Mouse (Mus musculus): Measurements from ENCODE around the gene 9330182L06Rik. TPM values are rescaled to one million over a fixed set of nuclear protein-coding genes. Genes with fewer than 3 reads are reported as not detected.
A peak's percentile ranks its signal among the peaks of the same experiment; 100 is the strongest.

Gene 9330182L06Rik
- polyA plus RNA-seq, 1 experiment from 2014 or later: 4.7 TPM

DNA sequence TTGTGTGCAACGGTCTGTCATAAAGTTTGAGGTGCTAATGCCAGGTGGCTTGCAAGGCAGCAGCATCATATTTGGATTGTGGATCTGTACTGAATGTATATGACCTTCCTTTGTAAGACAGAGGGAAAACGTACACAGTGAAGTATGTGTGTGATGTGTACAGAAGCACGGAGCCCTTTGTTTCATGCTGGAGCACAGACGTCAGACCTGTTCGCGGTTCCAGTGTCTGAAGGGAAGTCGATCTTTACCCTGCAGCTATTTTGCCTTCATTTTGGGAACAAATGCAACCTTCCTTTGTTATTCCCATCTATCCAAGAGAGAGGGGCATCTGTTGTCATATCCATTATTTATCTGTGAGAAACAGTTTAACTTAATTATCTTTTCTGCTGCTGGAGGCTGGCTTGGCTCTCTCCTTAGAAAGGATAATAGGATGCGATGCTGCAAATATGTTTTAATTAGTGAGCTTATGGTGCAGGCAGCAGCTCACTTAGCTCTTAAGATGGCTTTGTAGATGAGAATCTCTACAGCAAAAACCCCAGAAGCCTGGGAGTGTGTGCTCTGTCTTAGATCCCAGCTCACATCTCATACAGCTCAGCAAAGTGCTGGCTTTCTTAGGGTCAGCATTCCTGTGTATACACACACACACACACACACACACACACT is 73.7 kb downstream of the 9330182L06Rik start:
- WGBS: 75% methylated on average over 8 of the region's 8 CpGs
- Histone ChIP-seq H3K4me3 (replicated peaks) (no peak overlapping the region), H3K27ac (no peak overlapping the region), H3K4me2 (no peak overlapping the region), H3K36me3 (no peaks in the 10 kb centered on the region), H3K27me3 (replicated peaks) (no peaks in the 10 kb centered on the region), H3K9me3 (no peaks in the 10 kb centered on the region), H3K9ac (no peak overlapping the region), H3K4me1 (no peaks in the 10 kb centered on the region)
- ATAC-seq (ENCODE audit: insufficient read depth, low FRiP score, low read depth): no peak

DNA sequence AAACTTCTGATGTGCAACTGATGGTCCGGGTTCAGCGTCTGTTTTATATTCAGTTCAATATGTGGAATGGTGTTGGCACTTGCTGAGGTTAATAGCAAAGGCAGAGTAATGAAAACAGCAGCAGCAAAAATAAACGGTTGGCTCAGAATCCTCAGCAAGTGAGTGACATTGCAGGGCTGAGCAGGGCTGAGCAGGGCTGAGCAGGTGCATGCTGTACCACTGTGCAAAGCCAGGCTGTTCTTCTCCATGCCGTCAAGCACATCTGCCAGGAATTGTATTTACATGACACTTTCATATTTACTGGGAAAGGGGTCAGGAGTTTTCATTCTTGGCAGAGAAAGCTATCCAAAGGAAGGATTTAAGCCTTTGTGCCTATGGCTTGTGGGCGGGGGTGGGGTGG is 78.7 kb downstream of the 9330182L06Rik start:
- peak; percentile 58; the same call in 1 of the 2 replicates for ATAC-seq (ENCODE audit: insufficient read depth, low FRiP score, low read depth)
- no peak overlapping the region for H3K27ac ChIP-seq
- no peaks in the 10 kb centered on the region for H3K9me3 ChIP-seq
- H3K4me3 ChIP-seq (replicated peaks): no peak overlapping the region
- no peak overlapping the region for H3K4me2 ChIP-seq
- H3K4me1 ChIP-seq: no peaks in the 10 kb centered on the region; the same call in 1 of the 2 replicates
- WGBS: 47% methylated on average over 5 of the region's 5 CpGs
- no peak overlapping the region for H3K9ac ChIP-seq
- no peaks in the 10 kb centered on the region for H3K36me3 ChIP-seq
- no peaks in the 10 kb centered on the region for H3K27me3 ChIP-seq (replicated peaks)

DNA sequence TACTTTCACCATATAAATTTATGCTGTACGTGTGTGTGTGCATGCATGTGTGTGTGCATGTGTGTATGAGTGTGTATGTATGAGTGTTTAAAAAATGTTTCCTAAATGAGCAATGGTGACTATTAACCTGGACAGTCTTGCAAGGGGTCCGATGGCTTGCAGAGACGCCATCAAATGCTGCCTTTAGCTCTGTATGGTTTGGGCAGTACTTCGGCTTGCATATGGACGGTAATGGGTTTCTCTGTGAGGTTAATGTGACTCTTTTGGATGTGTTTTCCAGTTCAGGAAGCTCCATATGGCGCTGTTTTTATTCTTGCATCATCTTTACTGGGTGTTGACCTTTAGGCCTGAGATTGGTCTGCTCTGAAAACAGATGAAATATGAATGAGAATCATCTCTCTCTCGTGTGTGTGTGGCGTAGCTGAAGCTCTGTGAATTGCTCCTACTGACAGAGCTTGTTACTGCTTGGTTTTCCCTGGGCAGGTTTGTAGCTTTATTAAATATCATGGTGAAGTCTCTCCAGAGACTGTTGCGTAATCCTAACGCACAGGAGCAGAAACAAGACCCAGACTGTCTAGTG is 79.2 kb downstream of the 9330182L06Rik start:
- Histone ChIP-seq H3K4me2 (no peak overlapping the region), H3K4me3 (replicated peaks) (no peak overlapping the region), H3K9me3 (no peaks in the 10 kb centered on the region), H3K9ac (no peak overlapping the region), H3K4me1 (no peaks in the 10 kb centered on the region; the same call in 1 of the 2 replicates), H3K27ac (no peak overlapping the region), H3K36me3 (no peaks in the 10 kb centered on the region), H3K27me3 (replicated peaks) (no peaks in the 10 kb centered on the region)
- ATAC-seq (ENCODE audit: insufficient read depth, low FRiP score, low read depth): no peak
- 69% methylated on average over 10 of the region's 10 CpGs for WGBS

DNA sequence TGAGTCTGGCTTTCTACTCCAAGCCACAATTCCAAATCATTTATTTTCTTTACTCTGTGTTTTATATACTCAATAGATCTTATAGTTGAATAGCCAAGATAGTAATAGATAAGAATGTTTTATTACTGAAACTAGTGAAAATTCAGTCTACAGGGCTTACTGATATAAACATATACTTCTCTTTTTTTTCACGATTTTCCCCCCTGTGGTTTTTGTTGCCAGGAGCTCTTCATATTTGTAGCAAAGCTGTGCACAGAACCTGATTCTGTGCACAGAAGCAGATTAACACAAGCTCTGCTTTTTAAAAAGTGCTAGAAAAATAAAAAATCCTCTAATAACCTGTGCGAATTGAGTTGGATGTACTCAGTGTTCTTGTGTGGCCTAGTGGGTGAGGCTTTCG is 79.7 kb downstream of the 9330182L06Rik start:
- Histone ChIP-seq H3K27ac (no peak overlapping the region), H3K27me3 (replicated peaks) (no peaks in the 10 kb centered on the region), H3K4me1 (no peaks in the 10 kb centered on the region; the same call in 1 of the 2 replicates), H3K4me3 (replicated peaks) (no peak overlapping the region), H3K4me2 (no peak overlapping the region), H3K9ac (no peak overlapping the region), H3K36me3 (no peaks in the 10 kb centered on the region), H3K9me3 (no peaks in the 10 kb centered on the region)
- no peak for ATAC-seq (ENCODE audit: insufficient read depth, low FRiP score, low read depth)
- 78% methylated on average over 3 of the region's 3 CpGs for WGBS

DNA sequence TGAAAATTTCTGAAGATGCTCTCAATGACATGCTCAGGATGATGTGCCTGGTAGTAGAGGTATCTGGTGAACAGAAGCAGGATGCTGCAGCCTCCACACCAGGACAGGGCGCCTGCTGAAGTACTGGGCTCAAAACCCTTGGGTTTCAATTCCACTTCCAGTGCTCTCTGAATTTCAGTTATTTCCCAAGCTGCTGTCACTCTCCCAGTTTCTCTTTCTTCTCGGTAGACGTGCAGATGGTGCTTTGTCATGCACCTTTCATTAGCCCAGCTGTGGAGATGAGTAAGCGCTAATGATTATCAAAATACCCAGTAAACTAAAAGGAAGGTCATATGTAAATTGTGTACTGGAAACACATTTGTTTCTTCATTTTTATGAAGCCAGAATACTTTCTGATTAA is 80.6 kb downstream of the 9330182L06Rik start:
- Histone ChIP-seq H3K9me3 (no peaks in the 10 kb centered on the region), H3K36me3 (no peaks in the 10 kb centered on the region), H3K27me3 (replicated peaks) (no peaks in the 10 kb centered on the region), H3K4me1 (no peaks in the 10 kb centered on the region; the same call in 1 of the 2 replicates), H3K4me2 (no peak overlapping the region), H3K27ac (no peak overlapping the region), H3K4me3 (replicated peaks) (no peak overlapping the region), H3K9ac (no peak overlapping the region)
- WGBS: 70% methylated on average over 4 of the region's 4 CpGs
- no peak for ATAC-seq (ENCODE audit: insufficient read depth, low FRiP score, low read depth)

DNA sequence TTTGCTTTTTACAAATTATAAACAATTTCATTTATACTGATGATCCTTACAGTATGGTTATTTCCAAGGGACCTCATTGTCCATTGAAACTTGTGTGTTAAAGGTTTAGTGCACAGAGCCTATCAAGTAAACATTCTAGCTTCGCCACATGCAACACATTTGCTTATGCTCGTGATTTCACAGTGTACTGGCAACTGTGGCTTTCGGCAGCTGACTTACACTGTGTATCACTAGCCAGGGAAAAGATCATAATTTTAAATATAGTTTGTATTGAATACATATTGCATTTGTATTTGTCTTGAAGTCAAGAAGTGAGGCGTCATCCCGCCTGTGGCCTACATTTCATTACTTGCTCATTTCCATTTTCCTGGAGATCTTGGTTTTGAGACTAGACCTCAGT is 86.2 kb downstream of the 9330182L06Rik start:
- Histone ChIP-seq H3K27ac (no peak overlapping the region), H3K36me3 (no peaks in the 10 kb centered on the region), H3K9me3 (no peaks in the 10 kb centered on the region), H3K4me2 (no peak overlapping the region), H3K4me3 (replicated peaks) (no peak overlapping the region), H3K9ac (no peak overlapping the region), H3K27me3 (replicated peaks) (no peaks in the 10 kb centered on the region), H3K4me1 (no peaks in the 10 kb centered on the region)
- 75% methylated on average over 5 of the region's 5 CpGs for WGBS
- ATAC-seq (ENCODE audit: insufficient read depth, low FRiP score, low read depth): no peak

DNA sequence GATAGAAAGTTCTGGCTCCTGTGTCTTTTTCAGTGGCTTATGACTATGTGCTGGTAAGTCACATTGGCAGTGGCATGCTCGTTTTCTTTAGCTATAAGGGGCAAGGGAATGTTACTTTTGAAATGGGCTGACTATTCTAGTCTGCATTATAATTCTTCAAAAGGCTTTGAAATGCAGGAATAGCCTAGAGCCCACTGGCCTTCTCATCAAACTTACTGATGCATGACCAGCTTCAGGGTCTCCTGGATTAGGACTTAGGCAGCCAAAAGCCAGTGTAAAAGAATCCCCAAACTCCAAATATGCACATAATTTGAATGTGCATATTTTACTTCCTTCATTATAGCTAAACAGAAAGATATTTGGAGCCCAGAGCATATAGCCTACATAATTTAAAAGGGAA is 86.7 kb downstream of the 9330182L06Rik start:
- ATAC-seq (ENCODE audit: insufficient read depth, low FRiP score, low read depth): no peak
- Histone ChIP-seq H3K27ac (no peak overlapping the region), H3K27me3 (replicated peaks) (no peaks in the 10 kb centered on the region), H3K4me2 (no peak overlapping the region), H3K4me3 (replicated peaks) (no peak overlapping the region), H3K4me1 (no peaks in the 10 kb centered on the region), H3K36me3 (no peaks in the 10 kb centered on the region), H3K9me3 (no peaks in the 10 kb centered on the region), H3K9ac (no peak overlapping the region)
- 66% methylated on average over 1 of the region's 1 CpGs for WGBS

DNA sequence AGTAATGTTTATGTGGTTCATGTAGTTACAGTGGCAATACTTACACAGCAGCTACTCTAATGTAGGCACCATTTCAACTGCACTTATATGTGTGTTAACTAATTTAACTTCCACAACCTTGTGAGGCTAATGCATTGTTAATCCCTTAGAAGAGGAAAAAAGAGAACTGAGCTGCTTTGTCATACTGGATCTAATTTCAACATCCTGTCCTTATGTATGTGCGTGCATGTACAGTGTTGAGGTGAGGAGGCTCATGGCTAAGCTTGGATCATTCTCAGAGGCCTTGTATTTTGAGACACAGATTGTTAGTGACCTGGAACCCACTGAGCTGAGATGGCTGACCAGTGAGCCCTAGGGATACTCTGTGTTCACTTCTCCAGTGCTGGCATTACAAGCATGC is 88.3 kb downstream of the 9330182L06Rik start:
- Histone ChIP-seq H3K36me3 (no peaks in the 10 kb centered on the region), H3K27me3 (replicated peaks) (no peaks in the 10 kb centered on the region), H3K9ac (no peak overlapping the region), H3K27ac (no peak overlapping the region), H3K9me3 (no peaks in the 10 kb centered on the region), H3K4me1 (no peaks in the 10 kb centered on the region), H3K4me2 (no peak overlapping the region), H3K4me3 (replicated peaks) (no peak overlapping the region)
- no peak for ATAC-seq (ENCODE audit: insufficient read depth, low FRiP score, low read depth)
- WGBS: 80% methylated on average over 1 of the region's 1 CpGs

DNA sequence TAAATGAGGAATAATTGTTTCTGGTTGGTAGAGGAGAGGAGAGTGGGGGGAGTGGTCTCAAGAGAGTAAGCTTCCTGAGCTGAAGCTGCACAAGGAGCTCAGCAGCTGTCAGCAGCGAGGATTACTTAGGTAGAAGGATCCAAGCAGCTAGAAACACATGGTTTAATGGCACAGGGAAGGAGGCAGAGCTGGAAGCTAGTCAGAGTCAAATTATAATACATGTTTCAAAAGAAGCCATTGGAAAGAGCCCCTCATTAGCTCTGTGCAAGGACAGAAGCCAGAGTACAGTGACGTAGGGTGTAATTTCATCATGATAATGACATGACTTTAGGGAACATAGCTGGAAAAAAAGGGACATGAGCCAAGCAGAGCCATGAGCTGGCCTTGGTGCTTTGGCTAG is 92.2 kb downstream of the 9330182L06Rik start:
- Histone ChIP-seq H3K4me2 (no peak overlapping the region), H3K9ac (no peak overlapping the region), H3K36me3 (no peaks in the 10 kb centered on the region), H3K4me3 (replicated peaks) (no peak overlapping the region), H3K27me3 (replicated peaks) (no peaks in the 10 kb centered on the region), H3K9me3 (no peaks in the 10 kb centered on the region), H3K27ac (no peak overlapping the region), H3K4me1 (no peaks in the 10 kb centered on the region)
- ATAC-seq (ENCODE audit: insufficient read depth, low FRiP score, low read depth): no peak
- WGBS: 34% methylated on average over 2 of the region's 2 CpGs

DNA sequence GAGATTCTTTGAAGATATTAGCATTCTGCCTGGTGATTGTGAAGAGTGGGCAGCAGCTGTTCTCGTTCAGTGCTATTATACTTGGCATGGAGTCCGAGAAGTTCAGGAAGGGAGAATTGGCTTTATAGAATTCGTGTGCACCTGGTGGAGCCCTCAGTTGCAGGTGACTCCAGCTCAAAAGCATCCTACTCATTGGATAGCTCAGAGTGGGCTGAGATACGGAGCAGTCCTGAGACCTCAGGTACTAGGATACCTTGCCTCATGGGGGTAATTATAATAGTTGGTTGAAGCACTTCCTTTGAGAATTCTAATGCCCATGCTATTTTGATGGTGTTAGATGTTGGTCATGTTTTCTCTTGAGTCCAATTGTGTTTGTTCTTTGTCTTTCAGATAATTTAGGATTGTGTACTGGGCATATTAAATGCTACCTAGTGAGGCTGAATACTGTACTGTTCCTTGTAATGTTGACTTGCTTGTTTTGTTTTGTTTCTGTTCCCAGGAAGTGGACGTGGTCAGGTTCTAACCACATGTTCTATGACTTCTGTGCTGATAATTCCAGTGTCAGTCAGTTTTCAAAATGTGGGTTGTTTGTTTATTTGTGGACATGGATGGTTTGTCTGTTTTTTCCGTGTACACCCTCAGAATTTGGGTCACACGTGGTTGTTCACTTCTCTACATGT is 96.2 kb downstream of the 9330182L06Rik start:
- no peak overlapping the region for H3K4me2 ChIP-seq
- no peak for ATAC-seq (ENCODE audit: insufficient read depth, low FRiP score, low read depth)
- H3K4me1 ChIP-seq: no peaks in the 10 kb centered on the region
- H3K27ac ChIP-seq: no peak overlapping the region
- no peak overlapping the region for H3K4me3 ChIP-seq (replicated peaks)
- H3K27me3 ChIP-seq (replicated peaks): no peaks in the 10 kb centered on the region
- H3K9ac ChIP-seq: no peak overlapping the region
- 74% methylated on average over 7 of the region's 7 CpGs for WGBS
- no peaks in the 10 kb centered on the region for H3K9me3 ChIP-seq
- no peaks in the 10 kb centered on the region for H3K36me3 ChIP-seq

DNA sequence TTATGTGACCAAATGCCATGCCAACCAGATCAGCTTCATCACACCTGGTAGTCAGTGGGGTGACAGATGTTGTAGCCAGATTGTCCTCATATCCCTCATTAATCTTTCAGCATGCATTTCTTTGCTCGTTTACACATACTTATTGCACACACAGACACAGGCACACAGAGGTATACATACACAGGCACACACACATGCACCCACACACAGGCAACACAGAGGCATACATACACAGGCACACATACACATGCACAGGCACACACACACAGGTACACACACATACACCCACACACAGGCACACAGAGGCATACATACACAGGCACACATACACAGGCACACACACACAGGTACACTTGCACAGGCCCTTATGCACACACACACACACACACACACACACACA is 99.0 kb downstream of the 9330182L06Rik start:
- Histone ChIP-seq H3K4me1 (no peaks in the 10 kb centered on the region), H3K4me2 (no peak overlapping the region), H3K9ac (no peak overlapping the region), H3K27ac (no peak overlapping the region), H3K36me3 (no peaks in the 10 kb centered on the region), H3K4me3 (replicated peaks) (no peak overlapping the region), H3K9me3 (no peaks in the 10 kb centered on the region), H3K27me3 (replicated peaks) (no peaks in the 10 kb centered on the region)
- no peak for ATAC-seq (ENCODE audit: insufficient read depth, low FRiP score, low read depth)
- 56% methylated on average over 1 of the region's 1 CpGs for WGBS

DNA sequence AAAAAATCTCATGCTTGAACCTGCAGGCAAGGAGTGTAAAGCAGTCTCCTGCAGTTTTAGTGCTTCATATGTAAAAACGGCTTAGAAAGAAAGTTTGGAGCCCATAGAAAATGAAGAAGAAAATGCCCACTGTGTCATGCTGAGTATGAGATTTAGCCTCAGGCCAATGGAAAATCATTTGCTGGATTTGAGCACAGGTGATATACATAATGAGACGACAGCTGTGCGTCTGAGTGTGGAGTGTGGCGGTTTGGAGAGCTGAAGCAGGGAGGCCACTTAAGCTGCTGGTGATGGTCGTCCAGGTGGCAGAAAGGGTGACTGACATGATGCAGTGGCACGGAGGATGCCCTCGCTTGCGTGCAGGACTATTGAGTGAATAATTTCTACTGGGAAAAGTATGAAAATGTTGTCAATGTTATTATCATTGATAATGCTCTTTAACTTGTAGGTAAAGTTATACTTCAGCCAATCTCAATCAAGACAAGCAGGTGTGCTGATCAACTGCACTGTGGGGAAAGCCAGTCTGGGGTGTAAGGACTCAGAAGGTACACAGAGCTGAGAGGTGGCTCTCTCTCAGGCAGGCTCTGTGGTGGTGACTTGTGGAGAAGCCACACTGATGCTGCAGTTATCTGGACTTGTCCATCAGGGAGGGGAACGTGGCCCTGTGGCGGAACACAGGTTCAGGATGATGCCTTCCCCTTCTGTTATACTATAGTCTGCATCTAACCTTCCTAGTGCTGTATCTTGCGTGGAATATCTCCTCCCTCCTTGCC is 102.2 kb downstream of the 9330182L06Rik start:
- Histone ChIP-seq H3K36me3 (no peaks in the 10 kb centered on the region), H3K4me1 (no peaks in the 10 kb centered on the region), H3K27ac (no peak overlapping the region), H3K4me3 (replicated peaks) (no peak overlapping the region), H3K9ac (no peak overlapping the region), H3K9me3 (no peaks in the 10 kb centered on the region), H3K27me3 (replicated peaks) (no peaks in the 10 kb centered on the region), H3K4me2 (no peak overlapping the region)
- 60% methylated on average over 11 of the region's 11 CpGs for WGBS
- ATAC-seq (ENCODE audit: insufficient read depth, low FRiP score, low read depth): no peak

All from stomach, embryonic 15.5 days (tissue).